Mouse (Mus musculus): ENCODE measurements around the gene Tcfl5. TPM values are rescaled to one million over a fixed set of nuclear protein-coding genes. Genes with fewer than 3 reads are reported as not detected.

Tcfl5 gene
- polyA plus RNA-seq (2016; fragmentation: Nextera tagmentation; extraction: Ambion mirVana), result 0.26 and 0.32 TPM in 2 replicates

- no peak within 1 kb of the TSS for H3K9ac ChIP-seq
- peaks cover 38% of the 10 kb centered on the region for H3K27me3 ChIP-seq
Observed at GRCm38 (mm10) chr2:180642555-180643260, at the start of gene Tcfl5. Gene Tcfl5 (minus strand): TSS chr2:180642708.

GRCm38 (mm10) chr2:180689841-180690240 is 47.3 kb upstream of the Tcfl5 start:
- WGBS, result 89% methylated on average over 5 of the region's 5 CpGs

More at GRCm38 (mm10) chr2:180642555-180643260, at the start of gene Tcfl5:
- Histone ChIP-seq H3K36me3 (no peaks in the 10 kb centered on the region), H3K4me1 (no peaks in the 10 kb centered on the region), H3K27ac (no peak within 1 kb of the TSS), H3K9me3 (peaks cover 14% of the 10 kb centered on the region), H3K4me3 (peak within 1 kb of the TSS; percentile 37), H3K4me2 (replicated peaks) (peak within 1 kb of the TSS; percentile 48)
- 3% methylated on average over 49 of the region's 56 CpGs for WGBS
- no peak for ATAC-seq (ENCODE audit: insufficient number of reproducible peaks, insufficient read depth, low FRiP score, low TSS enrichment)

DNA sequence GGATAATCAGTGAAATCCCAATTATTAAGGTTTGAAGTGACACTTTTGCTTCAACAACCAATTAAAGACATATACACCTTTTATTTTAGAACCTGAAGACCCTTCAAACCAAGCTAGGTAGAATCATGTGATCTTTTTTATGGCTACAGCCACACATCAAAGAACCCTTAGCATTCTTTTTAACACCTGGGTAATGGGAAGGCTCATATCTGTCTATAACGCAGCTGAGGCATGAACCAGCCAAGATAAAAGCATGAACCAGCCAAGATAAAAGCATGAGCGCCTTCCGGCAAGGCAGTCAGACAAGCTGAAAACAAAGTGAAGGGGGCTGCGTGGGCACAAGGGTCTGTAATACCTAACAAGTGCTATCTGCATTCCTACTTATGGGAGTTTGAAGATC is 41.5 kb upstream of the Tcfl5 start:
- H3K27me3 ChIP-seq, result no peaks in the 10 kb centered on the region
- H3K4me2 ChIP-seq (replicated peaks), result no peak overlapping the region
- H3K36me3 ChIP-seq, result peaks cover 91% of the 10 kb centered on the region
- no peak for ATAC-seq (ENCODE audit: insufficient number of reproducible peaks, insufficient read depth, low FRiP score, low TSS enrichment)
- H3K4me1 ChIP-seq, result no peaks in the 10 kb centered on the region
- no peaks in the 10 kb centered on the region for H3K9me3 ChIP-seq
- H3K4me3 ChIP-seq, result no peak overlapping the region
- H3K27ac ChIP-seq, result no peak overlapping the region
- 95% methylated on average over 4 of the region's 4 CpGs for WGBS
- no peak overlapping the region for H3K9ac ChIP-seq

More at GRCm38 (mm10) chr2:180689841-180690240, 47.3 kb upstream of the Tcfl5 start:
- no peaks in the 10 kb centered on the region for H3K4me1 ChIP-seq
- no peak overlapping the region for H3K9ac ChIP-seq
- no peak for ATAC-seq (ENCODE audit: insufficient number of reproducible peaks, insufficient read depth, low FRiP score, low TSS enrichment)
- no peaks in the 10 kb centered on the region for H3K27me3 ChIP-seq
- no peak overlapping the region for H3K4me3 ChIP-seq
- H3K27ac ChIP-seq, result no peak overlapping the region
- H3K36me3 ChIP-seq, result peaks cover 62% of the 10 kb centered on the region
- no peak overlapping the region for H3K4me2 ChIP-seq (replicated peaks)
- H3K9me3 ChIP-seq, result no peaks in the 10 kb centered on the region

DNA sequence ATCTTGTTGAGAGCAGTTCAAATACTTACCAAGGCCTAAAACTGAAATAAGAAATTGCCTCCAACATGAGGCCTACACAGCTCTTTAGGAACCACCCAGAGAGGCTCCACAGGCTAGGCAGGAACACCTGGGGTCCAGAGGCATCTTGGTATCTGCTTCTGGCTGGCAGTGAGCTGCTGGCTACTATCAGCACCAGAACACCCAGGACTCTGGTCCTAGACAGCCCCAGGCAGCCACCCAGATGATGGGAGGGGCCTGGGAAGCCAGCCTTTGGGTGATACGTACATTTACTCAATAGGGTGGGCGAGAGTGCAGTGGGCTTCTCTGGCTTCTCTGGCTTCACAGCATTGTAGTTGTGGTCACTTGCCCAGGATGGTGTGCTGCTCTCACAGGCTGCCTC is 41.0 kb upstream of the Tcfl5 start:
- no peaks in the 10 kb centered on the region for H3K9me3 ChIP-seq
- peaks cover 86% of the 10 kb centered on the region for H3K36me3 ChIP-seq
- H3K27ac ChIP-seq, result no peak overlapping the region
- no peak overlapping the region for H3K4me3 ChIP-seq
- ATAC-seq (ENCODE audit: insufficient number of reproducible peaks, insufficient read depth, low FRiP score, low TSS enrichment), result no peak
- 88% methylated on average over 2 of the region's 2 CpGs for WGBS
- H3K4me1 ChIP-seq, result no peaks in the 10 kb centered on the region
- no peak overlapping the region for H3K4me2 ChIP-seq (replicated peaks)
- H3K27me3 ChIP-seq, result no peaks in the 10 kb centered on the region
- no peak overlapping the region for H3K9ac ChIP-seq

- Histone ChIP-seq H3K27me3 (no peaks in the 10 kb centered on the region), H3K4me3 (no peak overlapping the region), H3K9me3 (no peaks in the 10 kb centered on the region), H3K36me3 (peaks cover 63% of the 10 kb centered on the region), H3K27ac (no peak overlapping the region), H3K4me1 (no peaks in the 10 kb centered on the region), H3K9ac (no peak overlapping the region), H3K4me2 (replicated peaks) (no peak overlapping the region)
- ATAC-seq (ENCODE audit: insufficient number of reproducible peaks, insufficient read depth, low FRiP score, low TSS enrichment), result no peak
- WGBS, result 62% methylated on average over 2 of the region's 2 CpGs
Observed at GRCm38 (mm10) chr2:180681225-180681624, 38.7 kb upstream of the Tcfl5 start.

GRCm38 (mm10) chr2:180678609-180679140 is 36.2 kb upstream of the Tcfl5 start:
- 0 out of 2 replicates have a peak, but pooled peaks have one; percentile 25 for ATAC-seq (ENCODE audit: insufficient number of reproducible peaks, insufficient read depth, low FRiP score, low TSS enrichment)
- H3K9ac ChIP-seq, result no peak overlapping the region
- no peak overlapping the region for H3K4me3 ChIP-seq
- no peaks in the 10 kb centered on the region for H3K4me1 ChIP-seq
- no peak overlapping the region for H3K27ac ChIP-seq
- H3K36me3 ChIP-seq, result peaks cover 47% of the 10 kb centered on the region
- H3K27me3 ChIP-seq, result no peaks in the 10 kb centered on the region
- no peaks in the 10 kb centered on the region for H3K9me3 ChIP-seq
- 27% methylated on average over 4 of the region's 4 CpGs for WGBS
- no peak overlapping the region for H3K4me2 ChIP-seq (replicated peaks)

DNA sequence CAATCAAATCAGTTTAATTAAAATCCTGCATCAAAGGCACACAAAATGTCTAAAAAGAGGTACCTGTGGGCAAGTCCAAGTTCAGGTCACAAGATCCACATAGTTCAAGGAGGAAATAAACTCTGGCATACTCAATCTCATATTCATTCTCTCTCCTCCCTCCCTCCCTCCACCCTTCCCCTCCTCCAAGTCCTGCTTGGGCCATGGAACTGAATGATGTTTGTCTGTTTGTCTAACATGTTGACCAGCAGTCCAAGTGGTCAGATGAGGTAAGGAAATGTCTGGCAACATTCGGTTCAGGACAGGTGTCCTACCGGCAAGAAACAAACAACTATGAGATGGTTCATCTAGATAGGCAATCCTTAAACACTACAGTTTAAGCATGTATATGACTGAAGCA is 34.2 kb upstream of the Tcfl5 start:
- Histone ChIP-seq H3K36me3 (peaks cover 45% of the 10 kb centered on the region), H3K4me2 (replicated peaks) (no peak overlapping the region), H3K27ac (no peak overlapping the region), H3K9ac (no peak overlapping the region), H3K27me3 (no peaks in the 10 kb centered on the region), H3K9me3 (no peaks in the 10 kb centered on the region), H3K4me3 (no peak overlapping the region), H3K4me1 (no peaks in the 10 kb centered on the region)
- no peak for ATAC-seq (ENCODE audit: insufficient number of reproducible peaks, insufficient read depth, low FRiP score, low TSS enrichment)
- 95% methylated on average over 2 of the region's 2 CpGs for WGBS

GRCm38 (mm10) chr2:180662008-180662407 is 19.5 kb upstream of the Tcfl5 start:
- WGBS, result 87% methylated on average over 4 of the region's 4 CpGs
- no peaks in the 10 kb centered on the region for H3K9me3 ChIP-seq
- peaks cover 3% of the 10 kb centered on the region; the same call in 1 of the 2 replicates for H3K27me3 ChIP-seq
- no peak overlapping the region for H3K4me3 ChIP-seq
- no peak overlapping the region for H3K9ac ChIP-seq
- peaks cover 5% of the 10 kb centered on the region; the same call in 1 of the 2 replicates for H3K4me1 ChIP-seq
- no peak overlapping the region for H3K27ac ChIP-seq
- H3K4me2 ChIP-seq (replicated peaks), result no peak overlapping the region
- peaks cover 44% of the 10 kb centered on the region for H3K36me3 ChIP-seq
- no peak for ATAC-seq (ENCODE audit: insufficient number of reproducible peaks, insufficient read depth, low FRiP score, low TSS enrichment)

DNA sequence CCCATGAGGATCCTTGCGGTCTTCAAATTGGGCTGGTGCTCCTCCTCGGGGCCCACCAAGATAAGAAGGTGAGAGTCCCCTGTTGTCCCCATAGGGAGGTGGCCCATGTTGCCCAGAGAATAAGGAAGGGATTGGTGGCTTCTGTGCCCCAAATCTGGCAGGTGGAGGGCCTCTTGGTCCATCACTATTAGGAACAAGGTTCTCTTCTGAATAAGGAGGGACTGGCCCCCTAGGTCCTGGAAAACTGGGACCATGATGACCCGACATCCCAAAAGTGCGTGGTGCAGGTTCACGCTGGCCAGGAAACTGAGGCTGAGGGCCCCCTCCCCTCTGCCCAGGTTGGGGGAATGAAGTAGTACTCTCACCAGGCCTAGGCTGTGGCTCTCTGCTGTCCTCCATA is 18.0 kb upstream of the Tcfl5 start:
- no peak for ATAC-seq (ENCODE audit: insufficient number of reproducible peaks, insufficient read depth, low FRiP score, low TSS enrichment)
- Histone ChIP-seq H3K27ac (no peak overlapping the region), H3K9me3 (no peaks in the 10 kb centered on the region), H3K4me3 (no peak overlapping the region), H3K27me3 (peaks cover 3% of the 10 kb centered on the region; the same call in 1 of the 2 replicates), H3K4me2 (replicated peaks) (no peak overlapping the region), H3K36me3 (peaks cover 30% of the 10 kb centered on the region), H3K4me1 (peaks cover 5% of the 10 kb centered on the region; the same call in 1 of the 2 replicates), H3K9ac (no peak overlapping the region)
- 97% methylated on average over 5 of the region's 5 CpGs for WGBS

DNA sequence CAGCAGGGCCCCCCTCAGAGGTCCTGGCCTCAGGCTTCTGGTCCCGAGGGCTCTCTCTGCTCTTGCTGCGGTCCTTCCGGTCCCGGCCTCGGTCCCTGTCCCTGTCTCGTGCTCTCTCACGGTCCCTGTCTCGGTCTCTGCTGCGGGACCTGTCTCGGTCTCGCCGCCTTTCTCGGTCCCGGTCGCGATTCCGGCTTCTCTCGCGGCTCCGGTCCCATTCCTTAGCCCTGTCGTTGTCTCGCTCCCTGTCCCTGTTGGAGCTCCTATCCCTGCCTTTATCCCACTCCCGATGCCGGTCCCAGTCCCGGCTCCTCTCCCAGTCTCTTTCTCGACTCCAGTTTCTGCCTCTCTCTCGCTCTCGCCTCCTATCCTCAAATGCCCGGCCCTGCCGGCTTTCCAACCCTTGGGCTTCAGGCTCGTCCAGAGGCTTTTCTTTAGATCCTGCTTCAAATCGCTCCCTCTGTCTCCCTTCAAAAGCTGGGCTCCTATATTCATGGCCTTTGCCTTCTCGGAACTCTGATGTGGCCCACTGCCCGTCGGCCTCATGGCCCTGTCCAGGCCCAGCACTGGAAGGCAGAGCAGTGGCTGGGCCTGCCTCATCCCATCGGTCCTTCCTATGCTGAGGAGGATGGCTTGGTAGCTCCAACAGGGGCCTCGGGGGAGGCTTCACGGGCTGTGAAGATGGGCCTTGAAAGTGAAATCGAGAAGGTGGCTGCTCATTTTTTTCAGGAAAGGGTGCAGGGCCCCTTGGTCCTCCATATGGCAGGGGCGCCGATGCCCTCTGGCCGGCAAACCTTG is 17.0 kb upstream of the Tcfl5 start:
- 32% methylated on average over 42 of the region's 42 CpGs for WGBS
- peaks cover 3% of the 10 kb centered on the region; the same call in 1 of the 2 replicates for H3K27me3 ChIP-seq
- ATAC-seq (ENCODE audit: insufficient number of reproducible peaks, insufficient read depth, low FRiP score, low TSS enrichment), result no peak

DNA sequence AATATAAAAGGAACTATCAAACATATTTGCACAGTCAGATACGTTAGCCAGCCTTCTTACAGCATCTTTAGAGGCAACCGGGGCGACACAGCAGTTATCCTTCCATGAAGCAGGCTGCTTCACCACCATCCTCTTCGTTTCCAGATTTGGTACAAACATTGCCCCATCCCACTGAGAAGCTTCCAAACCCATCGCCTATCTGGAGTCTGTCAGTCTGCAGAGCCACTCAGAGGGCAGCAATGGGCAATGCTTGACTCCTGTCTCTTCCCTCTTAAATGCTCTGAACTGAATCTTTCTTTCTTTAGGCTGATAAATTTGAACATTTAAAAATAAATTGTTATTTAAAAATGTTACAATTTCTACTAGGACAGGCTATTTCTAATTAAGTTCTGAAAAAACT is 15.9 kb upstream of the Tcfl5 start:
- Histone ChIP-seq H3K36me3 (peaks cover 18% of the 10 kb centered on the region), H3K4me1 (peaks cover 5% of the 10 kb centered on the region; the same call in 1 of the 2 replicates), H3K27me3 (peaks cover 3% of the 10 kb centered on the region; the same call in 1 of the 2 replicates), H3K4me3 (no peak overlapping the region), H3K9ac (no peak overlapping the region), H3K9me3 (no peaks in the 10 kb centered on the region), H3K27ac (no peak overlapping the region), H3K4me2 (replicated peaks) (no peak overlapping the region)
- WGBS, result 90% methylated on average over 5 of the region's 5 CpGs
- no peak for ATAC-seq (ENCODE audit: insufficient number of reproducible peaks, insufficient read depth, low FRiP score, low TSS enrichment)

More for the DNA sequence above, 17.0 kb upstream of the Tcfl5 start:
- Histone ChIP-seq H3K9ac (peak overlapping the region; percentile 43), H3K4me3 (0 out of 2 replicates have a peak overlapping the region, but pooled peaks have one; percentile 6), H3K4me2 (replicated peaks) (peak overlapping the region; percentile 44), H3K36me3 (peaks cover 20% of the 10 kb centered on the region), H3K9me3 (no peaks in the 10 kb centered on the region), H3K4me1 (peaks cover 5% of the 10 kb centered on the region; the same call in 1 of the 2 replicates), H3K27ac (no peak overlapping the region)
